Mouse (Mus musculus) megakaryocyte, embryonic 14.5 days (primary cell): ENCODE results near the gene Dnah2. TPM values are rescaled to one million over a fixed set of nuclear protein-coding genes. Genes with fewer than 3 reads are reported as not detected.

Experiments
- H3K27me3 ChIP-seq: replicated peaks from 2 replicates; pipeline ENCODE3; 2012; ENCODE audit warnings: inconsistent platforms
- H3K36me3 ChIP-seq: replicated peaks from 2 replicates; pipeline ENCODE3; 2012; ENCODE audit warnings: low read length, inconsistent platforms, mixed read lengths
- H3K4me1 ChIP-seq: 2 replicates; pipeline ENCODE4 v1.6.1; 2012; ENCODE audit warnings: inconsistent platforms
- H3K4me3 ChIP-seq: replicated peaks from 2 replicates; pipeline ENCODE3; 2012; ENCODE audit warnings: moderate library complexity, mild to moderate bottlenecking, inconsistent platforms
- H3K9me3 ChIP-seq: 2 replicates; pipeline ENCODE4 v1.6.1; 2012; ENCODE audit warnings: inconsistent platforms
- FLI1 ChIP-seq: IDR thresholded peaks from 2 replicates; pipeline ENCODE4 v1.6.1; 2012; ENCODE audit warnings: low read length, inconsistent platforms, mixed read lengths
- GATA1 ChIP-seq: IDR thresholded peaks from 3 replicates; pipeline ENCODE4 v1.6.1; 2012; ENCODE audit warnings: mixed read lengths, low read length, inconsistent platforms, borderline replicate concordance
- polyA plus RNA-seq: library from polyadenylated mRNA; stranded (reverse); fragments of >175 nt; gene quantifications from 2 replicates; pipeline ENCODE4 v1.2.3, GENCODE M21; 2012; ENCODE audit warnings: low replicate concordance; ENCODE audit not compliant: insufficient read depth

Dnah2 gene
- polyA plus RNA-seq, 1 experiment, result 0.95 TPM

DNA sequence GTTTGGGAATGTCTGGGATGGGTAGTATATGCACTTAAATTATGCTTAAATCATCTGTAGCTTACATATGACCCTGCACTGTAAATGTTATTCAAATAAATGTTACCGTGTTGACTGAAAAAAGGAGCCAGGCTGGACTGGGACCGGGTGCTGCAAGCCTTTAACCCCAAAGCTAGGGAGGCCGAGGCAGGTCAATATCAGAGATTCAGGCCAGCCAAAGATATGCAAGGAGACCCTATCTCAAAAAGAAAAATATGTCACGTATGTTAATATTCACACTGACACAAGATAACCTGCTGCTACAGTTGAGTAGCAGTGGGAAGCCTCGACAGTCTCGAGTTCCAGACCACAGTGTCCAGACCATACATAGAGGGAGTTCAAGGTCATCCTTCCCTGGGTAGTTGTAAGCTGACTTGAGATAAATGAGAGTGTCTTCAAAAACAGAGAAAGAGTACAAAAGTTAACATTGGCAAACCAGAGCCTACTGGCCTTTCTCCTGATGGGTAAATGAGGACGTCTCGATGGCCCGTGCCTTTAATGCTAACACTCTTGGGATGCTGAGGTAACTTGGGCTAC lies 33.4 kb upstream of the Dnah2 start:
- Histone ChIP-seq H3K4me3 (peak overlapping the region; percentile 100), H3K9me3 (no peaks in the 10 kb centered on the region), H3K4me1 (peaks cover 65% of the 10 kb centered on the region), H3K36me3 (peaks cover 41% of the 10 kb centered on the region), H3K27me3 (no peaks in the 10 kb centered on the region)
- TF ChIP-seq GATA1 (no peak), FLI1 (no peak)

DNA sequence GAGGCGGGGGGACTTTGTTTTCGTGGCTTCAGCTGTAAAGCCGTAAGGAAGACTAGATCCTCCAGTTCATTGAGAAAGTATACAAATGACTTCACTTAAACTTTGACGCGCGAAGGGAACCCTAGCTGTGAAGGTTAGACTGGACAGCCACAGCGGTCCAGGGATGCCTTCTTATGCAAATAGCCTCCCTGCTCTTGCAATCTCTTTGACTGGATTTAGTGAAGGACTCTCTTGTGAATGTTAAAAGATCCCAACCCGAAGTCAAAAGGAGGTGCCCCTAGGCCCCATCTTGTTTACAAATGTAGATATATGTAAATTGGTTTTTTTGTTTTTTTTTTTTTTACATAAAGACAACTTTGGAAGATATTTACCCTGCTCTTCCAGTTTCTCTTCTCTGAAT lies 32.9 kb upstream of the Dnah2 start:
- Histone ChIP-seq H3K9me3 (no peaks in the 10 kb centered on the region), H3K4me1 (peaks cover 68% of the 10 kb centered on the region), H3K36me3 (peaks cover 42% of the 10 kb centered on the region), H3K4me3 (peak overlapping the region; percentile 100), H3K27me3 (no peaks in the 10 kb centered on the region)
- TF ChIP-seq FLI1 (no peak), GATA1 (no peak)

DNA sequence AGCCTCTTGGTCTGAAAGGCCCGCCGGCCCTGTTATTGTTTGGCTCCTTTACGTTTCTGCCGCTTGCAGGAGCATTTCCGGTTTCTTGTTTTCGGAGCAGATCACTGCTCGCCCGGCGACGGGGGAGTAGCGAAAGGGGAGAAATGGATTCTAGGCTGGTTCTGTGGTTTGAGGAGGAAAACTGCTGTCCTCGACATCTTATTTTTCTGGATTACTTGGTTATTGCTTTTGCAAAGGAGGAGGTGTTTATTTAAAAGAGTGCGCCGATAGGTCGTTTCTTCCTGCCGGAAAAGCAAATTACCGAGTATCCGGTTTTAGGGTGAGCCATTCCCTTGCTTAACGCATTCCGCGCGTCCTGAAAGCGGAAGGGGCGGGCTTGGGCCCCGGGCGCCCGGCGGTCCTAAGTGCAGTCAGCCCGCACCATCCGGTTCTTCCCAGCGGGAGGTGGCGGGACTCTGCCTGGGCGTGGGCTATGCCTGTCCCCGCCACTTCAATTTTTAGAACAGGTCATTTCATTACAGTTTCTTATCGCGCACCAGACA lies 32.3 kb upstream of the Dnah2 start:
- H3K4me1 ChIP-seq, result peaks cover 68% of the 10 kb centered on the region
- H3K36me3 ChIP-seq, result peaks cover 41% of the 10 kb centered on the region
- H3K4me3 ChIP-seq, result peak overlapping the region; percentile 100
- no peaks in the 10 kb centered on the region for H3K9me3 ChIP-seq
- no peaks in the 10 kb centered on the region for H3K27me3 ChIP-seq
- TF ChIP-seq GATA1, result no peak
- no peak; the same call in 1 of the 2 replicates for TF ChIP-seq FLI1

DNA sequence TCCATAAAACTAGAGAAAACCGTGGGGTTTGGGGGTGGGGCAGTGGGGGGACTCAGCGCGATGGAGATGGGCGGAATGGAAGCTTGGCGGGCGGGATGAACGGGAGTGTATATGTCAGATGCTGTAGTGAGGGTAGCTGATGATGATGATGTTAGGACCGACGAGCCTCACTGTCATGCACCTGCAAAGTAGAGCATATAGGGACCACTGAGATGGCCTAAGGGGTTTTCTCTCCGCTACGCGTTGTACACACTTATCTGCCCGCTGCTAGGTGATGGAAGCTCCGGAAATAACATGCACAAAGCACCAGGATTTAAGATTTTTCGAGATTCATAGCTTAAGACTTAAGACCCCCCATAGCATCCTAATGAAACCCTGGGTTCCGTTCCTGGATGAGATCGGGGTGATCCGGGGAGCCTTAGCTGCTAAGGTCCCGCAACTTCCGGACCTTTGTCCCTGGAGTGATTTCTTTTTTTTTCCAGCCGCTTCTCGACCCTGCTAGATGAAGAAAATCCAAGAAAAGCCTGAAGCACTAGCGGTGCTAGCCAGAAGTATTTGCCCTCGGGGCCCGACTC lies 31.7 kb upstream of the Dnah2 start:
- H3K4me1 ChIP-seq, result peaks cover 68% of the 10 kb centered on the region
- H3K4me3 ChIP-seq, result peak overlapping the region; percentile 100
- H3K9me3 ChIP-seq, result no peaks in the 10 kb centered on the region
- TF ChIP-seq GATA1 (no peak), FLI1 (no peak)
- peaks cover 43% of the 10 kb centered on the region for H3K36me3 ChIP-seq
- no peaks in the 10 kb centered on the region for H3K27me3 ChIP-seq

DNA sequence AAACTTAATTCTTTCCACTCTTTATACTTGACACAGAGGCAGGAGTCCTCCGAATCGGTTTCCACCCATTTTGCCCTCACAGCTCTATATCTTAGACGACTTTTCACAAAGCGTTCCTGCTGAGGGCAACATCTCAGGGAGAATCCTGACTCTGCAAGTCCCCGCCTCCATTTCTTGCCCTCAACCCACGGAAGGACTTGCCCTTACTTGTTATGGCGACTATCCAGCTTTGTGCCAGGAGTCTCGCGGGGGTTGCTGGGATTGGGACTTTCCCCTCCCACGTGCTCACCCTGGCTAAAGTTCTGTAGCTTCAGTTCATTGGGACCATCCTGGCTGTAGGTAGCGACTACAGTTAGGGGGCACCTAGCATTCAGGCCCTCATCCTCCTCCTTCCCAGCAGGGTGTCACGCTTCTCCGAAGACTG lies 31.2 kb upstream of the Dnah2 start, which contains the start of the genes Wrap53 and Trp53:
Gene Wrap53, minus strand, starts transcription at position 165 of the 424 bp plus-strand sequence.
Gene Trp53, plus strand, starts transcription at position 269 of the 424 bp plus-strand sequence.
- H3K4me3 ChIP-seq, result peak within 1 kb of the TSS; percentile 100
- peaks cover 49% of the 10 kb centered on the region for H3K36me3 ChIP-seq
- no peak for TF ChIP-seq GATA1
- TF ChIP-seq FLI1, result no peak
- no peaks in the 10 kb centered on the region for H3K9me3 ChIP-seq
- peaks cover 68% of the 10 kb centered on the region for H3K4me1 ChIP-seq
- H3K27me3 ChIP-seq, result no peaks in the 10 kb centered on the region

DNA sequence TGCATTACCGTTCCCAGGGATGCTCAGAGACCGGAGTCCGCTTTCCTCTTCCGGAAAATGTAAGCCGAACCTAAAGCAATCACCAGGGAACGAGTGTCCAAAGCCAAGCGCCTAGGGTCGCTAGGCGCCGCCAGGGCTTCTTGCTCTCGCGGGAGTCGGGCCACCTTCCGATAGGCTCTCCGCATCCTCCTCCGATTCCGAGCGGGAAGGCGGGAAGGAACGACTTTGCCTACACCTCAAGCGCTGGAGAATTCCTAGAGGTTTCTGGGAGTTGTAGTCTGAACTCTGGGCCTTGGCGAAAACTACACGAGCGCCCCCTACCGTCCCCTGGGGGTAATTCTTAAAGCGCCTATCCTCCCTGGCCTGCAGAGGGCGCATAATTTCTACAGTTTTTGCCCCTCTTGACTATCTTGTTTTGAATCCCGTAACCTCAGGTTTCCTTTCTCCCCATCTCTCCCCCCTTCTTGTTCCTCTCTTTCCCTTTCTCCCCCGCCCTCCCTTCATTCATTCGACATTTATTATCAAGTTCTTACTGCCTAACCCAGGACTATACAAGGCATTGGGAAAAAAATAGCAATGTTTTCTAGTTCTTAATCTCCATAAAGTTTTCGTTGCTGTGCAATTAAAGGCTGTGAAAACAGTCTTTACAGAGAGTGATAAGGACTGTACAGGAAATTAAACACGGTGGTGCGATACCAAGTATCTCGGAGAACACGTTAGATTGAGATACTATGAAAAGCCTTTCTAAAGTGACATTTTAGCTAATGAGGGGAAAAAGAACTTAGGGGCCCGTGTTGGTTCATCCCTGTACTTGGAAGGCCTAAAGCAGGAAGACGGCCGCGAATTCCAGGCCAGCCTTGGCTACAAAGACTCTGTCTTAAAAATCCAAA lies 30.5 kb upstream of the Dnah2 start:
- H3K4me1 ChIP-seq, result peaks cover 68% of the 10 kb centered on the region

DNA sequence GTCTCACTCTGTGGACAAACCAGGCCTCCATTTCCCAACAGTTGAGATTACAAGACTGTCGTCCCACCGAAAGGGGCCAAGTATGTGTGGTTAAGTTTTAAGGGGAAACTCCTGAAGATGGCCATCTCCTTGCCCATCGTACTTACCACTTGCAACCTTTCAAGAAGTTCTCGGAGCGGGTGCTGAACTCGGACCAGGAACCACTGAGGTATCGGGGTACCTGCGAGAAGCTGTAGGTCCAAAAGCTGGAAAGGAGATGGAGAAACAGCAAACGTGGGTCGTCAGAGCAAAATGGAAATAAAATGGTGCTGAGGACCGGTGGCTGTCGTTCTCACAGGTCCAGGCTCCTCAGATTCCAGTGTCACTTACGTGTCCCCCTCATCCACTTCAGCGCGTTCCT lies 29.4 kb upstream of the Dnah2 start:
- H3K27me3 ChIP-seq, result no peaks in the 10 kb centered on the region
- TF ChIP-seq GATA1 (no peak), FLI1 (no peak)
- peaks cover 49% of the 10 kb centered on the region for H3K36me3 ChIP-seq
- peaks cover 64% of the 10 kb centered on the region for H3K4me1 ChIP-seq
- peak overlapping the region; percentile 100 for H3K4me3 ChIP-seq
- no peaks in the 10 kb centered on the region for H3K9me3 ChIP-seq

More for the DNA sequence above, 30.5 kb upstream of the Dnah2 start:
- no peaks in the 10 kb centered on the region for H3K27me3 ChIP-seq
- TF ChIP-seq FLI1 (no peak), GATA1 (no peak)
- H3K4me3 ChIP-seq, result peak overlapping the region; percentile 100
- peaks cover 50% of the 10 kb centered on the region for H3K36me3 ChIP-seq
- H3K9me3 ChIP-seq, result no peaks in the 10 kb centered on the region

DNA sequence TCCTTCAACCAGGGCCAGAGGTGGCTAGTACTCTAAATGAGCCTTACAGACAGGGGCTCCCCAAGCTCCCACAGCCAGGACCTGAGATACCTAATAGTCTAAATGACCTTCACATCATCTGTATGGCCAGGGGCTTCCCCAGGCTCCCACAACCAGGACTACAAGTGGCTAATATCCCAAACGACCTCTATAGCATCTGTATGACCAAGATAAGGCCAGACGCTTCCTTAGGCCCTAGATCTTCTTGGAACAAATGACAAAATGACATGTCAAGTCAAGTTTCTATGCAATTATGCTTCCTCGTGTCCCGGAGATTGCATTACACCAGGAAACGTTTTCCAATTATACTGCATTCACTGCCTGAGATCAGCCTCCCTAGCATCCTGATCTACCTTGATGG lies 27.4 kb upstream of the Dnah2 start:
- H3K9me3 ChIP-seq, result no peaks in the 10 kb centered on the region
- no peaks in the 10 kb centered on the region for H3K27me3 ChIP-seq
- peaks cover 67% of the 10 kb centered on the region for H3K4me1 ChIP-seq
- H3K36me3 ChIP-seq, result peaks cover 61% of the 10 kb centered on the region
- H3K4me3 ChIP-seq, result peak overlapping the region; percentile 76
- TF ChIP-seq GATA1 (no peak), FLI1 (no peak)

DNA sequence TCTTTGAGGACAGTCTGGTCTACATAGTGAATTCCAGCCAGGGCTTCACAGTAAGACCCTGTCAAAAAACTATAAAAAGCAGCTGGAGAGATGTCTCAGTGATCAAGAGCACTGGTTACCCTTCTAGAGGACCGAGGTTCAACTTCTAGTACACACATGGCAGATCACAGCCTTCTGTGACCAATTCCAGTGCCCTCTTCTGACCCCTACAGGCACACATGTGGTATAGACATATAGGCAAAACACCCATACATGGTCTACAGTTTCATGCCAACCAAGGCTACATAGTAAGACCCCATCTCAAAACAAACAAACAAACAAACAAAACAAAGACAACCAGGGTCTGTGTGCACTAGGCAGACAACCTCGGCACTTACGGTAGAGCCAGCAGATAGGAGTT lies 26.3 kb upstream of the Dnah2 start:
- peaks cover 67% of the 10 kb centered on the region for H3K4me1 ChIP-seq
- H3K27me3 ChIP-seq, result no peaks in the 10 kb centered on the region
- H3K9me3 ChIP-seq, result no peaks in the 10 kb centered on the region
- TF ChIP-seq GATA1 (no peak), FLI1 (no peak)
- no peak overlapping the region for H3K4me3 ChIP-seq
- H3K36me3 ChIP-seq, result peaks cover 72% of the 10 kb centered on the region
